Mouse (Mus musculus) embryonic facial prominence, embryonic 14.5 days (tissue): ENCODE data around the gene Eef1e1. TPM values are rescaled to one million over a fixed set of nuclear protein-coding genes. Genes with fewer than 3 reads are reported as not detected.
A peak's percentile ranks its signal among the peaks of the same experiment; 100 is the strongest.
"Not testable (repeated sequence)": the region's sequence is repeated elsewhere in the genome, so short reads cannot be mapped to it uniquely, and the experiment has no call there.

Experiments
- ATAC-seq: fragments of 200-750 bp; cut with Nextera tagmentation; 2 replicates; pipeline ENCODE4 v1.8.0; 2017; ENCODE audit warnings: low read depth, moderate number of reproducible peaks, moderate TSS enrichment
- DNase-seq: peaks from one replicate; pipeline ENCODE4 v3.0.0-alpha.2; 2015; ENCODE audit warnings: low spot score
- H3K27ac ChIP-seq: fragments of 300-500 bp; sonication (generic); replicated peaks from 2 replicates; pipeline ENCODE4 v1.5.1; 2014; ENCODE audit warnings: low read depth, mild to moderate bottlenecking, low read length, moderate library complexity
- H3K27me3 ChIP-seq: fragments of 300-500 bp; sonication (generic); replicated peaks from 2 replicates; pipeline ENCODE4 v1.6.1; 2014; ENCODE audit warnings: low read length; ENCODE audit not compliant: control insufficient read depth, insufficient read depth
- H3K36me3 ChIP-seq: fragments of 300-500 bp; sonication (generic); 2 replicates; pipeline ENCODE4 v1.6.1; 2014; ENCODE audit warnings: low read length, mixed read lengths; ENCODE audit not compliant: control insufficient read depth, insufficient read depth
- H3K4me1 ChIP-seq: fragments of 300-500 bp; sonication (generic); 2 replicates; pipeline ENCODE4 v1.6.1; 2014; ENCODE audit warnings: antibody characterized with exemption, low read length; ENCODE audit not compliant: control insufficient read depth, insufficient read depth
- H3K4me2 ChIP-seq: fragments of 300-500 bp; sonication (generic); 2 replicates; pipeline ENCODE4 v1.6.1; 2014; ENCODE audit warnings: low read depth, mild to moderate bottlenecking, low read length, moderate library complexity, mixed read lengths
- H3K4me3 ChIP-seq: fragments of 300-500 bp; sonication (generic); 2 replicates; pipeline ENCODE4 v1.5.1; 2014; ENCODE audit warnings: low read depth, mild to moderate bottlenecking, low read length
- H3K9ac ChIP-seq: fragments of 300-500 bp; sonication (generic); 2 replicates; pipeline ENCODE4 v1.6.1; 2014; ENCODE audit warnings: low read depth, mild to moderate bottlenecking, low read length, moderate library complexity, mixed read lengths
- H3K9me3 ChIP-seq: fragments of 300-500 bp; sonication (generic); 2 replicates; pipeline ENCODE4 v1.6.1; 2016; ENCODE audit warnings: low read length; ENCODE audit not compliant: control insufficient read depth
- WGBS: fragments of 180-500 bp; shearing (Covaris S2); extraction: QIAGEN DNeasy Blood & Tissue Kit; methylation state at CpG from one replicate; pipeline ENCODE4 v1.1.7; 2014; 5-methylcytosine and 5-hydroxymethylcytosine counted together
- polyA plus RNA-seq: library from polyadenylated mRNA; unstranded; fragments of >200 nt; fragmentation: Nextera tagmentation; extraction: Ambion mirVana; gene quantifications from 2 replicates; pipeline ENCODE4 v1.2.1, GENCODE M21; 2014

Eef1e1 gene
- polyA plus RNA-seq = 36.7 and 42.6 TPM in 2 replicates

- WGBS = under 1% methylated on average over 45 of the region's 59 CpGs
- DNase-seq (peak; percentile 97), ATAC-seq (peak; percentile 99)
- Histone ChIP-seq H3K4me3 (peak within 1 kb of the TSS; percentile 97), H3K9ac (peak within 1 kb of the TSS; percentile 93), H3K9me3 (no peaks in the 10 kb centered on the region), H3K27me3 (no peaks in the 10 kb centered on the region), H3K27ac (peak within 1 kb of the TSS; percentile 90), H3K36me3 (peaks cover 27% of the 10 kb centered on the region), H3K4me2 (peak within 1 kb of the TSS; percentile 66), H3K4me1 (peaks cover 6% of the 10 kb centered on the region)
Measured at GRCm38 (mm10) chr13:38658528-38659280, at the start of gene Eef1e1. TSS of gene Eef1e1 (minus strand) at chr13:38659058.

GRCm38 (mm10) chr13:38690845-38691244 lies 32.0 kb upstream of the Eef1e1 start:
- 76% methylated on average over 6 of the region's 6 CpGs for WGBS
- Histone ChIP-seq H3K4me1 (no peaks in the 10 kb centered on the region), H3K9me3 (no peaks in the 10 kb centered on the region), H3K27ac (no peak overlapping the region), H3K27me3 (no peaks in the 10 kb centered on the region), H3K4me3 (no peak overlapping the region), H3K9ac (no peak overlapping the region), H3K36me3 (no peaks in the 10 kb centered on the region), H3K4me2 (no peak overlapping the region)
- no peak for DNase-seq
- no peak for ATAC-seq

GRCm38 (mm10) chr13:38690028-38690427 lies 31.2 kb upstream of the Eef1e1 start:
- DNase-seq (peak; percentile 45), ATAC-seq (no peak)
- 31% methylated on average over 3 of the region's 3 CpGs for WGBS
- H3K9me3 ChIP-seq = no peaks in the 10 kb centered on the region
- H3K4me2 ChIP-seq = no peak overlapping the region
- no peak overlapping the region for H3K4me3 ChIP-seq
- H3K36me3 ChIP-seq = no peaks in the 10 kb centered on the region
- no peaks in the 10 kb centered on the region for H3K4me1 ChIP-seq
- no peak overlapping the region for H3K9ac ChIP-seq
- H3K27ac ChIP-seq = no peak overlapping the region
- H3K27me3 ChIP-seq = no peaks in the 10 kb centered on the region

- no peak overlapping the region for H3K4me3 ChIP-seq
- H3K4me1 ChIP-seq = no peaks in the 10 kb centered on the region
- H3K27ac ChIP-seq = no peak overlapping the region
- ATAC-seq = no peak
- H3K4me2 ChIP-seq = no peak overlapping the region
- no peaks in the 10 kb centered on the region for H3K36me3 ChIP-seq
- no peaks in the 10 kb centered on the region for H3K9me3 ChIP-seq
- DNase-seq = no peak
- H3K27me3 ChIP-seq = no peaks in the 10 kb centered on the region
- no peak overlapping the region for H3K9ac ChIP-seq
- 86% methylated on average over 10 of the region's 11 CpGs for WGBS
Measured at GRCm38 (mm10) chr13:38688761-38689160, 29.9 kb upstream of the Eef1e1 start.

- H3K4me3 ChIP-seq = no peak overlapping the region
- H3K4me2 ChIP-seq = no peak overlapping the region
- no peaks in the 10 kb centered on the region for H3K27me3 ChIP-seq
- DNase-seq = no peak
- no peaks in the 10 kb centered on the region for H3K36me3 ChIP-seq
- no peaks in the 10 kb centered on the region for H3K9me3 ChIP-seq
- no peaks in the 10 kb centered on the region for H3K4me1 ChIP-seq
- H3K9ac ChIP-seq = no peak overlapping the region
- no peak overlapping the region for H3K27ac ChIP-seq
- 63% methylated on average over 9 of the region's 9 CpGs for WGBS
- no peak for ATAC-seq
Measured at GRCm38 (mm10) chr13:38672336-38672735, 13.5 kb upstream of the Eef1e1 start.

GRCm38 (mm10) chr13:38671451-38671850 lies 12.6 kb upstream of the Eef1e1 start:
- DNase-seq, H3K4me1 ChIP-seq, H3K36me3 ChIP-seq, ATAC-seq, H3K4me3 ChIP-seq, H3K9ac ChIP-seq, H3K4me2 ChIP-seq, H3K9me3 ChIP-seq, H3K27ac ChIP-seq, H3K27me3 ChIP-seq: not testable (repeated sequence)
- 90% methylated on average over 6 of the region's 6 CpGs for WGBS

GRCm38 (mm10) chr13:38670051-38670450 lies 11.2 kb upstream of the Eef1e1 start:
- DNase-seq = no peak
- H3K4me3 ChIP-seq = no peak overlapping the region
- no peak overlapping the region for H3K4me2 ChIP-seq
- H3K36me3 ChIP-seq = no peaks in the 10 kb centered on the region
- no peaks in the 10 kb centered on the region for H3K27me3 ChIP-seq
- H3K4me1 ChIP-seq = no peaks in the 10 kb centered on the region
- no peak for ATAC-seq
- no peak overlapping the region for H3K27ac ChIP-seq
- H3K9me3 ChIP-seq = no peaks in the 10 kb centered on the region
- no peak overlapping the region for H3K9ac ChIP-seq

GRCm38 (mm10) chr13:38668514-38668913 lies 9.7 kb upstream of the Eef1e1 start:
- no peak overlapping the region for H3K4me2 ChIP-seq
- DNase-seq (no peak), ATAC-seq (no peak)
- no peak overlapping the region for H3K27ac ChIP-seq
- H3K36me3 ChIP-seq = no peaks in the 10 kb centered on the region
- no peaks in the 10 kb centered on the region for H3K9me3 ChIP-seq
- 29% methylated on average over 2 of the region's 2 CpGs for WGBS
- no peak overlapping the region for H3K9ac ChIP-seq
- no peaks in the 10 kb centered on the region for H3K4me1 ChIP-seq
- no peaks in the 10 kb centered on the region for H3K27me3 ChIP-seq
- H3K4me3 ChIP-seq = no peak overlapping the region

- H3K9me3 ChIP-seq = no peaks in the 10 kb centered on the region
- H3K4me1 ChIP-seq = no peaks in the 10 kb centered on the region
- no peaks in the 10 kb centered on the region for H3K27me3 ChIP-seq
- no peak overlapping the region for H3K4me3 ChIP-seq
- DNase-seq = no peak
- H3K27ac ChIP-seq = no peak overlapping the region
- no peak for ATAC-seq
- H3K36me3 ChIP-seq = no peaks in the 10 kb centered on the region
- H3K9ac ChIP-seq = no peak overlapping the region
- 40% methylated on average over 1 of the region's 1 CpGs for WGBS
- no peak overlapping the region for H3K4me2 ChIP-seq
Measured at GRCm38 (mm10) chr13:38664753-38665152, 5.9 kb upstream of the Eef1e1 start.
